Mouse (Mus musculus): ENCODE results near the gene Apod.
"Not testable (repeated sequence)": the region's sequence is repeated elsewhere in the genome, so short reads cannot be mapped to it uniquely, and the experiment has no call there.

Apod gene

DNA sequence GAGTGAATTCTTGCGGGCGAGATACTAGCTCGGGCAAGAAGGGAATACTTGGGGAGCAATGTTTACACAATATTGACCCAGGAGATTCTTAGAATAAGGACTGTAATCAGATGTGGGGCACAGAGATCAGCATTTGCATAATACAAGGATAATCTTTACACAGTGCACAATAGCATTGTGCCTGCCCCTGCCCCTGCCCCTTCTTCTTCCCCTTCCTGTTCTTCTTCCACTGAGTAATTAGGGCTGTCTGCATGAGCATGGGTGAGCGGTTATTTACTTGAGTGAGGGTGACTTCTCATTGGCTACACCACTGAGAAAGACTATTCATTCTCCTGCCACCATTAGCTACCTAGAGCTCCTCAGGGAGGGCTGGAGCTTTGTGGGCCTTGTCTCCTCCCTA is 6.9 kb upstream of the Apod start:
- in situ Hi-C loops (cut with MboI, MseI), result no loop called here

DNA sequence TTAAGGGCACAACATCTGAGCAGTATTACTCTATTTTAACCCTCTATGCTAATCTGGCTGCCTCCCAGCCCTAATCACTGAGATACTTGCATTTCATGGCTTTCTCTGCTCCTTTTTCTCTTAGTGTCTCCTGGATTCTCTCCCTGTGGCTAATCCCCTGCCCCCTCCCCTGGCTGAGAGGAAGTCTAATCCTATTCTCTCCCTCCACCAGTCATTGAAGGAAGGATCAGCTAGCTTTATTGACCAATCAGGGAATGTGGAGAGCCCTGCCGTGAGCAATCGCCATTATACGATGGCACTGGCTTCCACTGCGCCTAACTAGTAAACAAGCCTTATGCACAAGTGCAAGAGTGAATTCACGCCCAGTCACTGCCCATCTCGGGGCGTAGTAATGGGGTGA is 6.3 kb upstream of the Apod start:
- in situ Hi-C loops (cut with MboI, MseI), result no loop called here

DNA sequence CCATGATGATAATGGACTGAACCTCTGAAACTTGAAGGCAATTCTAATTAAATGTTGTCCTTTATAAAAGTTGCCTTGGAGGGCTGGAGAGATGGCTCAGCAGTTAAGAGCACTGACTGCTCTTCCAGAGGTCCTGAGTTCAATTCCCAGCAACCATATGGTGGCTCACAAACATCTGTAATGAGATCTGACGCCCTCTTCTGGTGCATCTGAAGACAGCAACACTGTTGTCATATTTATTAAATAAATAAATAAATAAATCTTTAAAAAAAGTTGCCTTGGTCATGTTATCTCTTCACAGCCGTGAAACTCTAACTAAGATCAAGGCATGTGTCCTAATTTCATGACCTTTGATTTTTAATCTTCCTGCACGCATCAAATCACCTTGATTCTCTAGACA is 5.1 kb upstream of the Apod start:
- in situ Hi-C loops (cut with MboI, MseI), result not testable (repeated sequence)

DNA sequence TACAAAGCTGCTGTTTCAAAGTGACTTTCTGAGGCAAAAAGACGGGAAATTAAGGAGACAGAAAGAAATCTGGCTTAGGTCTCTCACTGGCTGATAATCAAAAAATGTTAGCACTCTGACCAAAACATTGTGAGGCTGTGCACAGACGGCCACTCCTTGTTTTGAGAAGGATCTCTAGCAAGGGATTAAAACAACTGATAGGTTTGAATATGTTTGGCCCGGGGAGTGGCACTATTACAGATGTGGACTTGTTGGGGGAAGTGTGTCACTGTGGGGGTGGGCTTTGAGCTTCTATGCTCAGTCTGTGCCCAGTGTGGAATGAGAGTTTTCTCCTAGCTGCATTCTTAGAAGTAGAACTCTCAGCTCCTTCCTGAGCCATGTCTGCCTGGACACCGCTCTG is 4.7 kb upstream of the Apod start:
- in situ Hi-C loops (cut with MboI, MseI), result no loop called here

DNA sequence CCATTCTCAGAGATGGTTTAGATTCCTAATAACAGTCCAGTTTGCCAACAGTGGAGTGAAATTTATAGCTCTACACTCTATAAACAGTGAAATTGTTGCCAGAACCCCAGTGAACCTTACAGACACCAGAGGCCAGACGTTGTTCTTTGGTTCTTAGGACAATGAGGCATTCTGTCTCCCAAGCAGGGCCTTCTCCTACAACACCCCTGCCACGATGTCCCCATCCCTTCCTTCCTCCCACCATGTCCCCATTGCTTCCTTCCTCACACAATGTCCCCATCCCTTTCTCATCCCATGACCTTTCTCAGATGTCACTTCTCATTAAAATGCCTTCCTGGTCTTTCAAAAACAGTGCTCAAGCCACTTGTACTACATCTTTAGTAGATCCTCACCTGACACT is 3.8 kb upstream of the Apod start:
- in situ Hi-C loops (cut with MboI, MseI), result no loop called here

DNA sequence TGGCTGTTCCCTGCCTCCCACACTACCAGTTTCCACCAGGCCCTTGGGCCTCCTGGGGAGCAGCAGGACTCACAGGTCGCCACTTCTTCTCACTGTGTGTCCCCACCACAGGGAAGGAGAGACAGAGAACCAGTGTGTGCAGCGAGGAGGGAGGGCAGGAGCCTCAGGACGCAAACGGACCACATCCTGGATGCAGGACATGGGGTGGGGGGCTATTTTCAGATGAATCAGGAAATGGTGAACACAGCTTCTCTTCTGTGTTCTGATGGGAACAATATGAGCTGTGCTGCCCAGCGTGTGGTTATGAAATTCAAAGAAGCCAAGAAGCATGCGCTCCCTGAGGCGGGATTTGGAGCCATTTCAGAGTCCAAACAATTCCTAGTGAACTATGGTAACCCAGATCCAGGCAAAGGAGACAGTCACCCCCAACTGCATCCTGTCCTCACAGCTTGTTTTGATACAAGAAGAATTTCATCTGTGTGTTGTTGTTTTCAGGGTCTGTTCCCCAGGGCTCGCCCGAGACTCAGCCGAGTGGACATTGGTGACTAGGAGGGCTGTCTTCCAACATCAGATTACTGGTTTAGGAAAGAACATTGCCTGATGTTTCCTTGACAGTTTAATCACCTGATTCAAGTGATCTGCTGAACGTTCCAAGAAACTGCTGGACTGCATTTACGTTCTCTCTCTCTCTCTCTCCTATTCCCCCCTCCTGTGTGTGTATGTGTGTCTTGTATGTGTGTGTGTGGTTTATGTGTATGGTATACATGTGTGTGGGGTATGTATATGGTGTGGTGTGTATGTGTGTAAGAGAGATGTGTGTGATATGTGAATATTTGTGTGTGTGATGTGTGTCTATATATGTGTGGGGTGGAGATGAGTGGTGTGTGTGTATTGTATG is 1.9 kb upstream of the Apod start:
- in situ Hi-C loops (cut with MboI, MseI), result not testable (repeated sequence)

DNA sequence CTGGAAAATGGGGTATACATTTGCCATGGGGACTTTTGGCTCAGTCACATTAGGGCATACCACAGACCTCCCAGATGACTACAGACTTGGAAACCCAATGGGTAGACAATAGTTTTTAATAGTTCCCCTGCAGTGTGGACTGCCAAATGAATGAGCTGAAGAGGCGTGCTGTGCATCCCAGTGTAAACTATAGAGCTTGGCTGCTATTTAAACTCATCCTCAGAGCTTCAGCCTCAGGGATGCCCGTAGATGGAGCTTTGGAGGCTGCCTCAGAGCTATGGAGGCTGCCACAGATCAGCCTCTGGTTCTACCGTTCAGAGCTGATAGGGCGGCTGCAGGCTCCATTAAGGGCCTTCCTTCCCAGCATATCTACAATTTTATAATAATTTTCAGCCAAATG is 686 bp upstream of the Apod start:
- in situ Hi-C loops (cut with MboI, MseI), result no loop called here

DNA sequence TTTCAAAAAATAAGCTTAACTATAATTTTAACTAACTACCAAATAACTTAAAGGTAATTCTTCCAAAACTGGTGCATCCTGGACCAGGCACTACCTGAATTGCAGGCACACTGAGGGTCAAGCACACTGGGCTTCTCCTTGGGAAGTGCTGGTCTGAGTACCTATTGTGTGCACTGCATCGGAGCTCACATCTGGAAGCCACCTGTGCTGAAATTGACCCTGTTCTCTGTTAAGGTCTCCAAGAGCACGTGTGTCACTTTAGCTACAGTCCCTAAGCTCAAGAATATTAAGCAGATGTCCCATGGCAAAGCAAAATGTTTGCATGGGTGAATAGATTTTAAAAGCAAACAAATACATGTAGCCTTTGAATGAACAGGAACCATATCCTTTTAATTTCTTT is 997 bp downstream of the Apod start:
- in situ Hi-C loops (cut with MboI, MseI), result no loop called here

DNA sequence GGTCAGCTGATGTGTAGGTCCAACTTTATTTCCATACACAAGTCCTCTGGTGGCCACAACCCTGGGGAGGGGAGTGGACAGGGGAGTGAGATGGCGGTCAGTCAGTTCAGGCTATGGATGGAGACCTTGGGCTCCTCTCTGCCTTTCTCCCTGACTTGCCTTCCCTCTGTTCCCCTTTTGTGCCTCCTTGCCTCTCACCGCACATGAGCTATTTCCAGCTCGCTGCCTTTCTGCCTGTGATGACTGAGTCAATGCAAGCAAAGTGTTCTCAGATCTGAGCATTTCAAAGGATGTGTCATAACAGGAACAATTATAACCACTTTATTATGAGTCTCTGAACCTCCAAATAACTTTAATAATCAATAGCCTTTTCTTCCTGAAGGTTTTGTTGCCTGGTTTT is 2.3 kb downstream of the Apod start:
- in situ Hi-C loops (cut with MboI, MseI), result no loop called here

DNA sequence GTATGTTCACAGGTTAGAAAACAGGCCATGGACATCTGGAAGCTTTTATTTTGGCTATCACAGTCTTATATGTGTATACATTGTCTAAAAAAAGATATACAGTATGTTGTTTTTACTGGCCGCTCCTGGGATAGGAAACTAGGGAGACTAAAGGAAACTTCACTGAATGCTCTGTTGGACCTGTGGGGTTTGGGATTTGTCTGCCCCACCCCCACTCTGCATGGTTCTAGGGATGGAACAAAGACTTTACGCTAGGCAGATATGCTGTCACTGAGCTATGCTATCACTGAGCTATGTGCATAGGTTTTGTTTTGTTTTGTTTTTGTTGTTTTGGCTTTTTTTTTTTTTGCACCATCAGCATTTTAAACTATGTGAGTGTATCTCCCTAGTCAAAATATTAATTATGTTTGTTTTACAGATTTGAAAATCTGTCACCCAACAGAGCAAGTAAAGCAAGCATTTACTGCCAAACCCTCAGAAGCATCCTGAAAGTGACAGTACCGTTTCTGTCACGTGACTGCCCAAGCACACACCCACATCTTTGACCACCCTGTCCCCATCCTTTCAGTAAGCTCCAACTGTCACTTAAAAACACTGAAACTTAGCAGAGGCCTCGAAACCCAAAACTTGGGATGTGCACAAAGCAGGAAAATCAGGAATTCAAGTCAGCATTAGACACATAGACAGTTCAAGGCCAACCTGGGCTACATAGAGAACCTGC is 9.2 kb downstream of the Apod start:
- in situ Hi-C loops (cut with MboI, MseI), result no loop called here

DNA sequence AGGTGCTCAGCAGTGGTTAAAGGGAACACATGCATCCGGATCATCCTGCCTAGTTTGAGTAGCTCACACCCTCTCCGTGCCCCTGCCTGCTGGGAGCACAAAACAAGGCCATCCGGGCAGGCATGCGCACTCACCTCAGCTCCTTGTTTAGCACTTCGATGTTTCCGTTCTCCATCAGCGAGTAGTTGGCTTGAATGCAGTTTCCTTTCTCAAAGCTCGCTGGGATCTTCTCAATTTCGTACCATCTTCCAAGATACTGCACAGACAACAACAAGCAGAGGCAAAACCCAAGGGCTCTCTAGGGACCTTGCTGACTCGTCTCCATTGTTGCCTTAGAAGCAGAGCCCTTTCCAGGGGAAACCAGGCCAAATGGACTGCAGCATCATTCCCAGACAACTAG is 11.3 kb downstream of the Apod start:
- in situ Hi-C loops (cut with MboI, MseI), result no loop called here

DNA sequence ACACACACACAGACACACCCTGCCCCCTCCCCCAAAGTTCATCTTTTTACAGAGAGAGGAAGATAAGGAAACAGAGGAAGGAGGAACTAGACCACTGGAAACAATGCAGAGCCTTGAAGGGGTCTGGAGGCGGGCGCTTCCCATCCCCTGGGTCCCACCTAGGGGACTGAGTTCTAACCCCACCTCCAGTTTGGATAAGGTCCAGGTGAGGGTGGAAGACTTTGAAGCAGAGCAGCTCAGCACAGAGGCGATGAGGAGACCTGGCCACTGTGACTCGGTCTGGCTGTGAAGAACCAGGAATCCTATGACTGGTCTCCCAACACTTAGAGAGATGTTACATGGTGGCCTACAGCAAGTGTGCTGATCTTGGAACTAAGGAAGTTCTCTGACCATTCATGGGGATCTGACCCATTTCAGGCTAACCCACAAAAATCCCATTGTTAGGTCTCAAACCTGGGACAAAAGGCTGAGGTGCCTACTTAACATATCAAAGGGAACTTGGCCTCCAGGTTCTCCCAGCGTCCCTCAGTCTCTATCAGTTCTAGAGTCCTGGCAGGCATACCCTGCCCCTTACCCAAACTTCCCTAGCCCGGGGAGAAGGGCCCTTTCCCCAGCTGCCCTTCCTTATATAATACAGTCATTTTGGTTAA is 13.6 kb downstream of the Apod start:
- in situ Hi-C loops (cut with MboI, MseI), result no loop called here

DNA sequence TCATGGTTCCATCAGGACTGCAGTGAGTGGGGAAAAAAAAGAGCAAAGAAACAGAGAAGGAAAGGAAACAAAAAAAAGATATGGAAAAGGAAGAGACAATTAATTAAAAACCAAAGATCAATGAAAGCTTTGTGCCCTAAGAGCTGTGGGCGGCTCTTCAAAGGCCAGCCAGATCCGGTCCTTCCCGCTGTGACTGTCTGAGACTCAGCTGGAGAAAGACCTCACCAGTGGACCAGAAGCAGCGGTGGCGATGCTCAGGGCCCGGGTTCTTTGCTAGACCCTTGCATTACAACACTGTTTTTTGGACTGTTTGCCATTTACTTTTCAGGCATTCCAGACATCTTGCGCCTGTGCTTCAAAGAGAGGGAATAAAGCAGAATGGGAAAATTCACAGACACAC is 14.1 kb downstream of the Apod start:
- in situ Hi-C loops (cut with MboI, MseI), result no loop called here

DNA sequence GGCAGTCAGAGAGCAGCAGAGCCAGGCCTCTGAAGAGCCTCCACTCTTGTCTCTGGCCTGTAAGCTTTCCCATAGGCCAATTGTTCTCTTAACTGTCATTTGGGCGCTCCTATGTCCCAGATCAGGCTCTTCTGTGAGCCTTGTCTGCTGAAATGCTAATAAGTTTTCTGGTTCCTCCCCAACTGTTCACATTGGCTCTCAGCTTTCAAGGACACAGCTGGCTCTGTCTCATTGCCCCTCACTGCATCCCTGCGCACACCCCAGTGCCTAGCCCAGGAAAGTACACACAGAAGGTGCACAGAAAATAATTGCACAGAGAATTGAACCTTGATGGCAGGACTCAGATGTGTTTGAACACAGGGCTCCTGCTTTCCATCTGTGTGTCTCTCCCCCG is 14.7 kb downstream of the Apod start:
- in situ Hi-C loops (cut with MboI, MseI), result no loop called here

DNA sequence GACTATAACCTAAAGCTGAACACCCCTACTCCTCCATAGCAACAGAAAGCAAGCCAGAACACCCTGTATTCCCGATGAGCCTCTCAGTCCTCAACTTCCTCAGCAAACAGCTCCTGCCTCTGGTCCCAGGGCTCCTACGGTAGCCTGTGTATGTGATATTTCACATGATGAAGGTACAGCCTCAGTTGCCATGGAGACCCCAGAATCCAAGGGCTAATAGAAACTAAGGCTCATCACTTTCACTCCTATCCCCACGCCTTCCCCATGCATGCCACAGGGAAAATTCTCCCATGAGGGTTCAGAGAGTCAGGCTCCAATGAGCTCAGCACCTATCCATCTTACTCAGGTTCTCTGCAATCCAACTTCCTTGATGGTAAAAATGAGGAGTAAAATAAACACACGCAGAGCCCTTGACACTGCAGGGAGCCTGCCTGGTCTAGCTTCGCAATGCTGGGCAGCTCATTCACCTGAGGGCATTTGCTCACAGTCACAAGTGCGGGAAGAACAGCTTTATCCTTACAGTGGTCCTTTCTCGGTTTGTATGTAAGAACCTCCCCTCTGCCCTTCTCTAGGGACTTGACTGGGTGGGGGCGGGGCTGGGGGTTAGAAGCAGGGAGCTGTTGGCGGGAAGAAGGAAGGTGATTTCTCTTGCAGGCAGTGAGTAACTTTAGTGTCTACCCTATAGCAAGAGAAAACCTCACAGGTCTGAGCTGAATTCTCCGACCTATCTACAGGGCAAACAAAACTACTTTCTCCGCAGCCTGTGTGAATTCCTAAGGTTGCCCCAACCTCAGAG is 15.2 kb downstream of the Apod start:
- in situ Hi-C loops (cut with MboI, MseI), result no loop called here

DNA sequence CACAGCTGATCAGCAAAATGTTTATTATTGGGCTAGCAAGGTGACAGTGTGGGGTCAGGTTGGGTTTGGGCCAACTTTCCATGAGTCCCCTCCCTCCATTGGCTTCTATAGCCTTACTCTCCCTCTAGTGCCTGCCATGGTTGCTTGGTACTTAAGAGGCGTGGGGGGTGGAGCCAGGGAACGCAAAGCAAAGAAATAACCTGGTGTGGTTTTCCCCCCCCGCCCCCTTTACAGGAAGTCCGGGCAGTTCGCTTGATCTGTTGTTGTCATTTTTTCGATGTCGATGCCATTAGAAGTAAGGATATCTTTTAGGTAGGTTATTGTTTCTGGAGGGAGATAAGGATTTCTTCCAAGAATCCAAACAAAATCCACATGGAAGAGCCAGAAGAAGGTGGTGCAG is 17.5 kb downstream of the Apod start:
- in situ Hi-C loops (cut with MboI, MseI), result no loop called here

DNA sequence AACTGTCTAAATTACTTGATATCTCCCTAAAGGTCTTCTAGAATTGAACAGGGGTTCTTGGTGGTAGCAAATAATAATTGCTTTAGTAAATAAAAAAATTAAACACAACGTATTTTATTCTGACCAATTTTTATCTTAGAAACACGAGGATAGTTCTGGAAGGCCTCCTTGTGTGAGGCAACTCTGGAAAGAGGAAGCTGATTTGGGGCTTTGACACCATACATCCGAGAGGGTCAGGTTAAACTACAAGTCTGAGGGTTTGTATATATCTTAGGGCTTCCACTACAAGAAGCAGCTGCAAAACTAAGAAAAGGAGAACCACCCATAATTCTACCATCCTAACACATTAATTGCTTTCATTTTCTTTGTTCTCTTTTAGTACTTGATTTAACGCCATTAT is 20.8 kb downstream of the Apod start:
- in situ Hi-C loops (cut with MboI, MseI), result no loop called here

DNA sequence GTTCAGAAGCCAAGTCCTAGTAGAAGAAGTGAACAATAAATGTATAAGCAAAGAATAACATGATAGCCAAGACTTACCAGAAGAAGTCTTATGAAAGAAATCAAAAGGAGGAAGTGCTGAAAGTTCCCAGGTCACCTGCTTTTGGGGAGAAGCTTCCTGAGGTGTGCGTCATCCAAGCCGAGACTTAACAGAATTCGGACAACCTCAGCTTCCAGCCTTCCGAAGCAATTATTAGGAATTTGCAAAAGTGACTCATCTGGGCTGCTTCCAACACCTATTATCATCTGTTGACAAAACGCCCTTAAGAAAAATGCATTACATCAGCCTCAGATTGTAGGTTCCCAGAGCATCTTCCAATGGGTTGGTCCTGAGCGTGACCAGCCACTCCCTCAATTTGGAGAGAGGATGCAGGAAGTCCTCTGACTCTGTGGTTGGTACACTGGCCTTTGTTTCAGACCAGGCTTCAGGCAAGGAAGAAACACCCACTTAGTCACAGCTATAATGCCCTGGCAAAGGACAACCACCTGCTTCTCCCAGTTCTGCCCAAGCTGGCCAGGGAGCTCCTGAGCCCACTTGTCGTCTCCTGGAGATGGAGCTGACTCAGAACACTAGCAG is 23.8 kb downstream of the Apod start:
- in situ Hi-C loops (cut with MboI, MseI), result no loop called here

DNA sequence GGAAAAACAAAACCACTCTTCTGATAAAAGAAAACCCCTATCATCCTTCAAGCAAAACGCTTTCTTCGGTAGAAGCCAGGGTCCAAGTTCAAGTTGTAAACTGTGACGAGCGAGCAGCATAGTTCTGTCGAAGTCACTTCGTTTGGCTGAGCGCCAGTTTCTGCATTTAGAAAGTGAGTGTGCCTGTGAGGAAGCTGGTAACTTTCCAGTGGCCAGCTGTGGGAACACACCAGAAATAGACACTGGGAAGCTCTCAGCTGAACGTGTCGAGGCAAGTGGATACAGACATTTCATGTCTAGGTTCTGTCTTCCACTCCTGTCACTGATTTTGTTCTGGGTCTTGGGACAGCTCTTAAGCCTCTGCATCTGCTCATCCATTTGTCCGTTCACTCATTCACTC is 24.3 kb downstream of the Apod start:
- in situ Hi-C loops (cut with MboI, MseI), result no loop called here

DNA sequence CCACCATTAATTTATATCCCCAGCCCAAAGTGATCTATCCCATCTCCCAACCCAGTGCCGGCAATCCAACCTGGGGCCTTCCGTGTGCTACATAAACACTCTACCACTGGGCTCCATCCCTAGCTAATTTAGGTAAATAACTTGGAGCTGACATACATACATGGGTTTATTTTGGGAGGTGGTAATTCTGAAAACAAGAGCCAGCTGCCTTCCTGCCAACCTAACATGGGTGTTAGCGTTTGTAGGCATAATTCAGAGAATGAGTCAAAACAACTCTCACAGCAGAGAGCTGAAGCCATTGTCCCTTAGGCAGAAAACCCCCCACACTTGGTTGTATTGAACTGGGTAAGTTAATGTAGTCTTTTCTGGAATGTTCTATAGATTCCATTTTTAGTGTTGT is 26.9 kb downstream of the Apod start:
- in situ Hi-C loops (cut with MboI, MseI), result no loop called here

DNA sequence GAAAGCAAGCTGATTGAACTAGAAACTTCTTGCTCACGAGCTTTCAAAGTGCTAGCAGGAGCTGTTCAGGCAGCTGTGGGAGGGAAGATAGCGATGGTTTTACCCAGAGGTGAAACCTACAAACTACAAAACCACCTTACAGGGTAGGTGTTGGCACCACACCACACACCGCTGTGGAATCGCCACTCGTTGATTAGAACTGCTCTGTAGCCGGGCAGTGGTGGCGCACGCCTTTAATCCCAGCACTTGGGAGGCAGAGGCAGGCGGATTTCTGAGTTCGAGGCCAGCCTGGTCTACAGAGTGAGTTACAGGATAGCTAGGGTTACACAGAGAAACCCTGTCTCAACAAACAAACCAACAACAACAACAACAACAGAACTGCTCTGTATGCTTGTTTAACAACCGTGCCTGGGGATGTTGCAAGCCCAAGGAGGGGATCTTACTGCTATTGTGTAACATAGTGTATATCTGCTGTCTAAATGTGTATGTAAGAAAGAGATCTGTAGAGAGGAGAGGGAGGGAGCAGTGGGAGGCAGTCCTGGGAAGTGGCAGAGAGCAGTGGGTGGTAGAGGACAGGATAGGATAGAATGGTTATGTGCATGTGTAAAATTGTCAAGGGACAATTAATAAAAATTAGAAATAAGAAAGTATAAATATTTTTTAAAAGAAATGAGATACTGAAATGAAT is 27.7 kb downstream of the Apod start:
- in situ Hi-C loops (cut with MboI, MseI), result no loop called here
